Mouse (Mus musculus): ENCODE data around the gene Gdap1l1.

DNA sequence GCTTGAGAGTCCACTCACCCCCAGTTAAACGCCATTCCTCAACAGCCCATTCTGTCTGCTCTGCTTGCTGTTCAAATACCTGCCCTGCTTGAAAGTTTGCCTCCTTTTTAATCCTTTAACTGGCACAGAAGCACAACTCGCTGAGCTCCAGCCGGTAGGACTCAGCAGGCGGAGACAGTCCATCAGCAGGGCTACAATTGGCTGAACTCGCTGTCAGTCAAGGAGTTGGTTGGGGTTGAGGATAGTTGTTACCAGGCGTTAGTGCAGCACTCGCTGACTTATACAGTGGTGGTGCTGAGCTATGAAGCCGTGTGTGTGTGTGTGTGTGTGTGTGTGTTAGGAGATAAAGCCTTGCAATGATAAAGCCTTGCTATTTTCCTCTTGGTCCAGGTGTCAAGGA lies 22.3 kb downstream of the Gdap1l1 start:
- TF ChIP-seq CTCF (IDR thresholded peaks at IDR 0.05; ENCODE audit: low read depth, low read length) = no peak
- TF ChIP-seq TAL1 (conservative IDR thresholded peaks at IDR 0.05; ENCODE audit: low read depth, low read length) = no peak
- no peak for TF ChIP-seq GATA1 (IDR thresholded peaks at IDR 0.05; ENCODE audit: borderline replicate concordance, low read length)
- no peak for TF ChIP-seq POLR2AphosphoS5 (IDR thresholded peaks at IDR 0.05; ENCODE audit: insufficient replicate concordance, low read depth, low read length)
